Mouse (Mus musculus) cerebellum, adult 2 months (tissue): Measurements from ENCODE around the gene Trappc1.

ENCODE experiments used
- CTCF ChIP-seq: fragments of 200-500 bp; IDR thresholded peaks from 2 replicates; pipeline ENCODE4 v1.5.1; 2011; ENCODE audit warnings: low read depth, mild to moderate bottlenecking, control low read depth, low read length, moderate library complexity, borderline replicate concordance; ENCODE audit not compliant: insufficient read depth
- POLR2A ChIP-seq: fragments of 200-500 bp; IDR thresholded peaks from 2 replicates; pipeline ENCODE4 v1.6.1; 2011; ENCODE audit warnings: low read length, control low read depth, borderline replicate concordance; ENCODE audit not compliant: insufficient read depth

GRCm38 (mm10) chr11:69324749-69325148, 969 bp downstream of the Trappc1 start:
- TF ChIP-seq CTCF (no peak), POLR2A (no peak)
